8 mouse cellular contexts compared by ENCODE assay signal in the genomic region with DNA sequence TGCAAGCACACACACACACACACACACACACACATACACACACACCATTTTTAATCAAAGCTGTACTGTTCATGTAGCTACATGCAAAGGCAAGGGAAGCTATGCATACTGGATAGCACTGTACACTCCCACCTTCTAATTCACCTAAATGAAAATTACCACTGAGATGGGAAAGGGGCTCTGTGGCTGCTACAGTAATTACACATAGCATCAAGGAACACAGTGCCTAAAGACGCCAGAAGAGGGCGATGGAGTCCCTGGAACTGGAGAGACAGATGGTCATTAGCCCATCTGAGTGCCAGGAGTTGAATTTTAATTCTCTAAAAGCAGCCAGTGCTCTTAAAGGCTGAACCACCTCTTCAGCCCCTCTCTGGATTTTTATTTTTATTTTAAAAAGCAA. TPM values are rescaled to one million over a fixed set of nuclear protein-coding genes. Genes with fewer than 3 reads are reported as not detected.
DNase-seq lines count a peak whose midpoint lies in the region; ATAC-seq and TF ChIP-seq lines count a peak whose summit lies in the region.

No protein-coding gene starts in this region.

- TF ChIP-seq CTCF in heart, adult 2 months (IDR thresholded peaks at IDR 0.05) = peak; percentile 65

- H3K4me3 ChIP-seq in heart, adult 2 months = no peak overlapping the region
- no peak overlapping the region for H3K4me3 ChIP-seq in limb, embryonic 10.5 days
- no peak overlapping the region for H3K4me3 ChIP-seq in neural tube, embryonic 14.5 days (ENCODE audit: low read depth, low read length)

- H3K36me3 ChIP-seq in heart, adult 2 months (ENCODE audit: control insufficient read depth, insufficient read depth, low read length) = no peaks in the 10 kb centered on the region
- H3K36me3 ChIP-seq in limb, embryonic 10.5 days = peaks cover 2% of the 10 kb centered on the region; the same call in 1 of the 2 replicates
- no peaks in the 10 kb centered on the region for H3K36me3 ChIP-seq in neural tube, embryonic 14.5 days (ENCODE audit: control insufficient read depth, insufficient read depth, low read length)

- H3K9me3 ChIP-seq in limb, embryonic 10.5 days (replicated peaks) = no peaks in the 10 kb centered on the region
- no peaks in the 10 kb centered on the region for H3K9me3 ChIP-seq in neural tube, embryonic 14.5 days (ENCODE audit: control insufficient read depth, low read length)

- intact Hi-C loops in heart, adult 2 months (cut with DNase I) = no loop called here

- 20% methylated on average over 2 of the region's 2 CpGs for WGBS in heart, adult 2 months
- WGBS in limb, embryonic 10.5 days = 5% methylated on average over 2 of the region's 2 CpGs
- 5% methylated on average over 2 of the region's 2 CpGs for WGBS in neural tube, embryonic 14.5 days

- no peak for TF ChIP-seq POLR2A in heart, adult 2 months (IDR thresholded peaks at IDR 0.05; ENCODE audit: insufficient read depth, low read depth, low read length)

- H3K4me1 ChIP-seq in heart, adult 2 months (ENCODE audit: control insufficient read depth, insufficient read depth, low read length) = no peaks in the 10 kb centered on the region
- H3K4me1 ChIP-seq in limb, embryonic 10.5 days = no peaks in the 10 kb centered on the region
- no peaks in the 10 kb centered on the region for H3K4me1 ChIP-seq in neural tube, embryonic 14.5 days (ENCODE audit: control insufficient read depth, insufficient read depth, low read length)

- DNase-seq in heart, adult 2 months = no peak
- DNase-seq in heart, adult 9 months (ENCODE audit: low spot score in 2 of 2) = no peak
- DNase-seq in CD4-positive helper T cell, adult 2 months (ENCODE audit: low read depth, low spot score) = peak; percentile 19
- DNase-seq in c-Kit-positive CD71-positive TER-119-positive erythroid progenitor cells, embryonic 14.5 days (ENCODE audit: low spot score) = peak; percentile 17
- DNase-seq in forelimb bud, embryonic 11.5 days (ENCODE audit: low read depth, low spot score) = peak; percentile 59
- DNase-seq in limb, embryonic 10.5 days (ENCODE audit: low spot score) = peak; percentile 53
- DNase-seq in urinary bladder, postnatal 4 days (ENCODE audit: low spot score in 2 of 2) = no peak

- no peaks in the 10 kb centered on the region for H3K79me2 ChIP-seq in heart, adult 2 months (replicated peaks; ENCODE audit: control insufficient read depth, insufficient read depth, low read length)

- no peak overlapping the region for H3K27ac ChIP-seq in heart, adult 2 months
- H3K27ac ChIP-seq in limb, embryonic 10.5 days = no peak overlapping the region
- no peak overlapping the region for H3K27ac ChIP-seq in neural tube, embryonic 14.5 days (ENCODE audit: low read depth, low read length)

- ATAC-seq in neural tube, embryonic 14.5 days (ENCODE audit: low read depth) = peak; percentile 71; the same call in 1 of the 2 replicates

- H3K27me3 ChIP-seq in heart, adult 2 months (ENCODE audit: control insufficient read depth, insufficient read depth, low read length) = no peaks in the 10 kb centered on the region
- H3K27me3 ChIP-seq in limb, embryonic 10.5 days (ENCODE audit: low read depth, poor library complexity, severe bottlenecking) = no peaks in the 10 kb centered on the region
- H3K27me3 ChIP-seq in neural tube, embryonic 14.5 days (ENCODE audit: control insufficient read depth, insufficient read depth, low read length) = no peaks in the 10 kb centered on the region

- no peak overlapping the region for H3K9ac ChIP-seq in heart, adult 2 months (ENCODE audit: low read depth, low read length)
- no peak overlapping the region for H3K9ac ChIP-seq in neural tube, embryonic 14.5 days (replicated peaks; ENCODE audit: low read depth, low read length)

- H3K4me2 ChIP-seq in neural tube, embryonic 14.5 days (ENCODE audit: low read depth, low read length) = no peak overlapping the region

- TF ChIP-seq EP300 in heart, adult 2 months (IDR thresholded peaks at IDR 0.05; ENCODE audit: insufficient read depth, low read depth, low read length) = no peak

RNA-seq across cellular contexts. Expression of gene Akap11, which starts 53.7 kb away (rescaled TPM):
- total RNA-seq in heart, adult 2 months (2021) = 10 to 100 TPM; 31.2 to 35.5 TPM
- 6.1 and 13.1 TPM in 2 replicates for polyA plus RNA-seq in heart, adult 2 months (2012; rRNA removed)
- 17.7 and 21.9 TPM in 2 replicates for polyA plus RNA-seq in limb, embryonic 10.5 days (2016; fragmentation: Nextera tagmentation; extraction: Ambion mirVana)
- 37.5 and 40.3 TPM in 2 replicates for polyA plus RNA-seq in neural tube, embryonic 14.5 days (2014; fragmentation: Nextera tagmentation; extraction: Ambion mirVana)

Comparison
In these comparisons a context has a peak if more than half of its experiments do, and no peak if none do; other contexts are left out.
1. DNase-seq: peak in CD4-positive helper T cell, adult 2 months (single experiment), c-Kit-positive CD71-positive TER-119-positive erythroid progenitor cells, embryonic 14.5 days (single experiment), forelimb bud, embryonic 11.5 days (single experiment) and limb, embryonic 10.5 days (single experiment); none in heart, adult 2 months (0 of 2), heart, adult 9 months (0 of 2) and urinary bladder, postnatal 4 days (0 of 2).